Mouse (Mus musculus): ENCODE data around the gene Atp2b4.

Atp2b4 gene

DNA sequence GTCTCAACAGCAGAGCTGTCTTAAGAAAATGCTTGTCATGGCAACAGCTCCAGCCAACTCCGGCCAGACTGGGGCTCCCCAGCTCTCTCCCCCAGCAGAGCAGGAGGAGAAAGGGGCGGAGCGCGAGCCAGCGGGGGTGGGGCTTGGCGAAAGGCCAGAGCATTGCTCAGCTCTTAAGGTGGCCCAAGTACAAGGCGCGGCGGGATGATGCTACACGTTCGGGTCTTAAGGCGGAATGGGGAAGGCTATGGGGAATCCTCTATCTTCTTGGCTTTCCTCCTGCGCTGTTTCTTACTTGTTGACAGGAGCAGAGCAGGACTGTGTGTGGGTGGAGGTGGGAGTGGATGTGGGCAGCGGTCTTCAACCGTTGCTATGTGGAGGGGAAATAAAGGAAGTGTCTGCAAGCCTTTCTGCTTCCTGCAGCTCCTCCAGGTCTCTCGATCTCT lies at the start of gene Atp2b4:
Gene Atp2b4, minus strand, starts transcription at position 94 of the 446 bp plus-strand sequence.
- DNase-seq (ENCODE audit: low spot score) = peak; percentile 92

- no peak for DNase-seq (ENCODE audit: low spot score)
These were observed 43.9 kb upstream of the Atp2b4 start for GRCm38 (mm10) chr1:133844734-133845133.

- no peak for DNase-seq (ENCODE audit: low spot score)
These were observed 43.1 kb upstream of the Atp2b4 start for GRCm38 (mm10) chr1:133843900-133844299.

GRCm38 (mm10) chr1:133843370-133843769 lies 42.5 kb upstream of the Atp2b4 start:
- peak; percentile 46 for DNase-seq (ENCODE audit: low spot score)

DNA sequence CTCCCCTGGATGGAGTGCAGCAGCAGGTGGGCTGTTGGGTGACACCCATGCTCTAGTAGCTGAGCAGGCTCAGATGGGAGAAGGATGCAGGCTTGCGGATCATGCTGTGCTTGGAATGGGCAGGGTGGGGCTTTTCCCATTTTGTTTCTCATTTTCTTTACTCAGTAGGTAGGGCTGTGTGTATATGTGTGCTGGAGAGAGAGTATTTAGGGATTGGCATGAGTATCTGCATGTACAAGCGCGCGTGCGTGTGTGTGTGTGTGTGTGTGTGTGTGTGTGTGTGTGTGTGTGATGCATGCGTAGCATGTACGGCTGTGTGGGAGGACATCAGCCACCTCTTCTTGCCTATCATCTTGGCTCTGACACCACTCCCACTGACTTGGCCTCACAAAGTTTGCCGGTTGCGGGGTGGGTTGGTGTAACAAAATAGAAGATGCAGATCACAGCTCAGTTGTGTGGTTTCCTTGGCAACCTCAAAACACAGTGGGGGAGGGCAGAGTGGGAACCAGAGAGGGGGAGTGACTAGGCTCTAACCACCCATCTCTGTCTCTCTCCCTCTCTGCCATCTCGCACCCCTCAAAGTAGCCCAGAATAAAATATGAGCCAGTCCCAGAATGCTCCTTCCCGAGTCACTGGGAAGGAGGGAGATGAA lies 41.4 kb upstream of the Atp2b4 start:
- DNase-seq (ENCODE audit: low spot score) = peak; percentile 28

DNA sequence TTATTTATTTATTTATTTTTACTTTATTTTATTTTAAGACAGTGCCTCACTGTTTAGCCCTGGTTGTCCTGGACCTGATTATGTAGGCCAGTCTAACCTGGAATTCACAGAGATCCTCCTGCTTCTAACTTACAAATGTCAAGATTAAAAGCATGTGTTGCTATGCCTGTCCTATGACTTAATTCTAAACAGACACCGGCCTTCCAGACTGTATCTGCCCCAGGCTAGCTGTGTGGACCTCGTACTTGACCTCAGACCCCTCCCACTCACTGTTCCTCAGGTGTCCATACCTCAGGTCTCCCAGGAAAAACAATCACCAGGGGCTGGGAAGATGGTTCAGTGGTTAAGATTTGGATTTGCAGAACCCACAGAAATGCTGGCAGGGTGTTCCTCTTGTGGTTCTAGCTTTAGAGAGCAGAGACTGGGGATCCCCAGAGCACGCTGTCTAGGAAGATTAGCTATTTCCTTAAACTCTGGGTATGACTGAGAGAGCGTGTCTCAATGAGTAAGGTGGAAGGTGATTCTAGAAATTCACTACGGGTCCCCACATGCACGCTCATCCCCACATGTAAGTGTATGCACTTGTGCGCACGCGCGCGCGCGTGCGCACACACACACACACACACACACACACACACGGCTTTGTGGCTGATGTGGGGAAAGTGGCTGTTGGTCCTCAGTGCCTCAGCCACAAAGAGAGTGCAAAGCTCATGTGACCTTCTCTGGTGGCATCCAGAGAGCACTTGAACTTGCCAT lies 40.5 kb upstream of the Atp2b4 start:
- no peak for DNase-seq (ENCODE audit: low spot score)

DNA sequence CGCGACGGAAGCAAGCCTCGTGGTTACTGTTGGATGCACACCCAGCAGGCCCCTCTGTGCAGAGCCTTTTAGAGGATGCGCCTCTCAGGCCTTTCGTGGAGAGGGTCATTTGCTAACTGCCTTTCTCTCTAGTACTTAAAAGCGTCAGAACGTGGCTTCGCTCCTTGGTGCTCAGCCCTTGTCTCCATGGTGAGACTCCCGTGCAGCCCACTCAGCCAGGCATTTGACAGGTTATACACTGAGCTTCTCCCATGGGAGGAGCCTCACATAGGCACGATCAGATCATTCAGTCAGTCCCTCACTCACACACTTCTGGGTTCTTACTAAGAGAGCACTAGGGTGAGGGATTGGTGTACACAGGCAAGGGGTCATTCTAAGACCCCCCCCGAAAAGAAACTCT lies 39.7 kb upstream of the Atp2b4 start:
- no peak for DNase-seq (ENCODE audit: low spot score)

- DNase-seq (ENCODE audit: low spot score) = peak; percentile 81
These were observed 33.5 kb upstream of the Atp2b4 start for GRCm38 (mm10) chr1:133834309-133834708.

DNA sequence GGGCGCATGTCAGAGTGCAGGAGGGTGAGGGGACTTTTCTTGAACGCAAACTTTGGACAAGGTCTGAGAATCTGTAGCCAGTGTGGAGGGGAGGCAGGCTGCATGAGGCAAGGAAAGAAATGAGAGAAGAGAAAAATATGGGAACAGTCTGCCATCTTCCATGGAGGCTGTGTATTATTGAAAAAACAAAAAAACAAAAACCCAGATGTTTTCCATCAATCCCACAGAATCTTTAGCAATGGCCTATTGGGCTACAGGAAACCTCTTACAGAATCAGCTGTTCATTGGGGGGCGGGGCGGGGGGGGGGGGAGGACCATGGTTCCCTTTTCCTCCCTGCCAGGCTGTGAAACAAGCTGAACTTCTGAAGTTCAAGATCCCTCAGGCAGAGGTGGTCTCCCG lies 31.9 kb upstream of the Atp2b4 start:
- DNase-seq (ENCODE audit: low spot score) = no peak

DNA sequence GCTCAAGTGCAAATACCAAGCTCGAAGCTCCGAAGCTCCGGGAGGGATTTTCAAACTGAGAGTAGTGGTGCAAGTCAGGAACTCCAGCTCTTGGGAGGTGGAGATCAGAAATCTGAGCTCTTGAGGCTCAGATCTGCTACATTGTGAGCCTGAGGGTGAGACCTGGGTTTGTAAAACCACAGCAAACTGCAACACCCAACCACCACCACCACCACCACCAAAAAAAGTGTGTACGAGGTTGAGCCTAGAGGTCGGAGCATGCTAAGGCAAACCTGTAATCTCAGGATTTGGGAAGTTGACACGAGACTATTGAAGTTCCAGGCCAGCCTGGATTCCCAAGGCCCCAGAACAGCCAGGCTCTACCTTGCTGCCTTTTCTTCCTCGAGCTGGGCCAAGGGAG lies 25.4 kb upstream of the Atp2b4 start:
- no peak for DNase-seq (ENCODE audit: low spot score)

- peak; percentile 88 for DNase-seq (ENCODE audit: low spot score)
These were observed 24.7 kb upstream of the Atp2b4 start for GRCm38 (mm10) chr1:133825543-133825942.

DNA sequence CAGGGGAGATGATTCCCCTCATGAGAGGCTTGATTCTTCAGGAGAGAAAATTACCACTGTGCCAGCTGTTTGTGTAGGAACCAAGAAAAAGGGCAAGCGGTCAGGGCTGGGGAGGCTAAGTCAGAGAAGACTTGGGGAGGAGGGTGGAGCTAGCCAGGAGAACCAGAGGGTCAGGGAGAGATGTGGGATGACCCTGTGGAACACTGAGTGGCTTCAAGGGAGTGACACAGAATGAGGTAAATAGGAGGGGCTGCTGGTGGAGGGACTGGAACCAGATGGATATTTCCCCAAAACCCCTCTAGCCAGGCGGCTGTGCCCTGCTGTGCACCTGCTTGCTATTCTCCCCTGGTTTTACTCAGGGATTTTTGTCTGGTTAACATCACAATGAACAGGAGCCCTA lies 24.3 kb upstream of the Atp2b4 start:
- no peak for DNase-seq (ENCODE audit: low spot score)

- DNase-seq (ENCODE audit: low spot score) = no peak
These were observed 20.3 kb upstream of the Atp2b4 start for GRCm38 (mm10) chr1:133821144-133821543.

DNA sequence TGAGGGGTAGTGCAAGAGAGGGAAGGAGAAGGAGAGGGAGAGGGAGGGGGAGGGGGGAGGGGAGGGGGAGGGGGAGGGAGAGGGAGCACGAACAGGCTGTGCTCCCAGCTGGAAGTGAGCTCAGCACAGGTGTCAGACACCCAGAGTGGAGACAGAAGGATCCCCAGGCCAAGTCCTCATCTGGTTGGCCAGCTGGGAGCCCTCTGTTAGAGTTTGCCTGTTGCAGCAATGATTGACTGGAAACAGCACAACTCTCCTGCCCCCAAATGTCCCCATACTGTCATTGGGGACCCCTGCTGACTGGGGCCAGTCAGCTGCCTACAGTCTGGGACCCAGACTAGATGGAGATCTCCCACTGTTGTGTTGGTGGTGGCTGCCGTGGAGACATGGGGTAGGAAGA lies 19.3 kb upstream of the Atp2b4 start:
- DNase-seq (ENCODE audit: low spot score) = no peak

DNA sequence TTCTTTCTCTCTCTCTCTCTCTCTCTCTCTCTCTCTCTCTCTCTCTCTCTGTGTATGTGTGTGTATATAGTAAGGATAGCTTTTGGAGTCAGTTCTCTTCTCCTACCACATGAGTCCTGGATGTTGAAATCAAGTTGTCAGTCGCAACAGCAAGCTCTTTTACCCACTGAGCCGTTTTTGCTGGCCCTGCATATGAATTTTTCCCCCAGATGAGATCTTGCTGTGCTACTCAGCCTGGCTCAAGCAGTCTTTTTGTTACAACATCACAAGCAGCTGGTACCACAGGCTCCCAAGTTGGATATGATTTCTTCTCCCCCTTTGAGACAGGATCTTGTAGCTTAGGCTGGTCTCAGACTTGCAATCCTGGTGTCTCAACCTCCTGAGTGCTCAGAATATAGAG lies 17.7 kb upstream of the Atp2b4 start:
- no peak for DNase-seq (ENCODE audit: low spot score)

GRCm38 (mm10) chr1:133815747-133816491 lies 15.1 kb upstream of the Atp2b4 start:
- peak; percentile 76 for DNase-seq (ENCODE audit: low spot score)

- DNase-seq (ENCODE audit: low spot score) = no peak
These were observed 8.5 kb upstream of the Atp2b4 start for GRCm38 (mm10) chr1:133809376-133809775.

DNA sequence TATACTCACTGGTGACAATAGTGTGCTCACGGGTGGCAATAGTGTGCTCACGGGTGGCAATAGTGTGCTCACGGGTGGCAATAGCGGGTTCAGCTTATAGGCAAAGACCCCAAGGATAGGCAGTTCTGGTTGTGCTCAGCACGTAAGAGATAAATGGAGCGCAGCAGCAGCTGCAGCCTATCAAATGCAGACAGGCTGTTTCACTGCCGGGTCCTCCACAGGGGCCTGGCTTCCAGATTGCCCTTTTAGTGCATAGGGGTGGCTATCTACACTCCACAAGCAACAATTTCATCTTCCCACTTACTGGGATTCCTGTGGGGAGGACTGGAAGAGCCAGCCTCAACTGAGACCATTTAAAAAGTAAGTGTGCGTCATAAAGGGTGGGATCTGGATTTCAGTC lies 7.2 kb upstream of the Atp2b4 start:
- DNase-seq (ENCODE audit: low spot score) = no peak

GRCm38 (mm10) chr1:133801743-133802142 lies 902 bp upstream of the Atp2b4 start:
- no peak for DNase-seq (ENCODE audit: low spot score)

DNA sequence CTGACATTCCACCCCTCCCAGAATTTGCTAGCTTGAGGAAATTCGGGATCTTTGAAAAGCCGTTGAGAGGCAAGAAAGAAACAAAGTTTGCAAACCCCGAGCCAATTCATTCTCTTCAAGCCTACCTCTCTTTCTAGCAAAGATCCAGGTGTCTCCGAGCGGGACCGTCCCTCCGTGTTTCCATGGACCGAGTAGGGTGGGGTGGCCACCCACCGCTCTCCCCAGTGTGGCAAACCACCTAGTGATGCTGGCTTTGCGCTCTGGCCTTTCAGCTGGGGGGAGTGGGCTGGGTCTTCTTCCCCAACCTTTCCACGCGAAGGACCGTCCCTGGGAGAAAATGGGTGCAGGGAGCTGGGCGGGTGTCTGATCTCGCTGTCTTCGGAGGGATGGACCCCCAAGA lies 329 bp downstream of the Atp2b4 start:
- peak; percentile 39 for DNase-seq (ENCODE audit: low spot score)

DNA sequence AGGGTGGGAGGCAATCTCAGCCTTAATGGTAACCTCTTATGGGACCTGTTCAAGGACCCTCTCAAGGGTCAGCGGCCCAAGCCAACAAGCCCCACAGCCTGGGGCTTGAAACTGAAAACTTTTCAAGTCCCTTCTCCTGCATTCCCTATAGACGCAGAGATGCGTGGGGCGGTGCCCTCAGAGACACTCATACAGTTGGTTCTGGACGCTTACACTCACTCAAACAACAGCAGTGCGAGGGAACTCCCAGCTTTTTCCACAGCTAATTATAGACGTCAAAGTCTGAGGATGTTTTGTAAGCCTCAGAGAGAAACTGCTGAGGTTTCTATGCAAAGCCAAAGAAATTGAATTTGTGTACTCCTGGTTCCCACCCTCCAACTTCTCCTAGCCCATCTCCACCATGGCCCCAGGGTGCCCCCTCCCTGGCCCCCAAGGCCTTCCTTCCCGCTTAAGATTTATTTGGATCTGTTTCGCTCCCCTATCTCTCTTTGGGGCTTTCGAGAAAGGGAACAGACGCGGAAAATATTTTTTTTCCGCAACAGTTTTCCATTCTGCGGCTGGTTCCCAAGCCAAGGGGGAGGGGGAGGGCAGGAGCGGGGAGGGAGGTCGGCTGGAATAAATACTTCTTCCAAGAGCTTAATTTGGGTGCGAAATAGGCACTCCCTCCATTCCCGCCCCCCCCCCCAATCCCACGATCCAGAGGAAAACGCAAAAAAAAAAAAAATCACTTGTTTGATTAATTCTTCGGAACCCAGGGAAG lies 975 bp downstream of the Atp2b4 start:
- DNase-seq (ENCODE audit: low spot score) = peak; percentile 34

- DNase-seq (ENCODE audit: low spot score) = no peak
These were observed 1.9 kb downstream of the Atp2b4 start for GRCm38 (mm10) chr1:133798821-133799415.
